Mouse (Mus musculus) lung, postnatal 0 days (tissue): ENCODE data around the gene 6030468B19Rik. TPM values are rescaled to one million over a fixed set of nuclear protein-coding genes. Genes with fewer than 3 reads are reported as not detected.
A peak's percentile ranks its signal among the peaks of the same experiment; 100 is the strongest.
"Not testable (repeated sequence)": the region's sequence is repeated elsewhere in the genome, so short reads cannot be mapped to it uniquely, and the experiment has no call there.

Source experiments
- ATAC-seq: fragments of 200-750 bp; cut with Nextera tagmentation; 2 replicates; pipeline ENCODE4 v1.8.0; 2017; ENCODE audit warnings: moderate library complexity
- DNase-seq: peaks from one replicate; pipeline ENCODE4 v3.0.0-alpha.2; 2016; ENCODE audit warnings: low spot score
- H3K27ac ChIP-seq: fragments of 300-500 bp; sonication (generic); 2 replicates; pipeline ENCODE4 v1.5.1; 2014; ENCODE audit warnings: antibody characterized with exemption, mild to moderate bottlenecking, low read length, mixed read lengths
- H3K27me3 ChIP-seq: fragments of 300-500 bp; sonication (generic); replicated peaks from 2 replicates; pipeline ENCODE4 v1.6.1; 2014; ENCODE audit warnings: low read length, mixed read lengths; ENCODE audit not compliant: insufficient read depth
- H3K36me3 ChIP-seq: fragments of 300-500 bp; sonication (generic); 2 replicates; pipeline ENCODE4 v1.6.1; 2014; ENCODE audit warnings: low read length, mixed read lengths; ENCODE audit not compliant: insufficient read depth
- H3K4me1 ChIP-seq: fragments of 300-500 bp; sonication (generic); 2 replicates; pipeline ENCODE4 v1.6.1; 2014; ENCODE audit warnings: antibody characterized with exemption, low read depth, low read length, mixed read lengths; ENCODE audit not compliant: insufficient read depth
- H3K4me2 ChIP-seq: fragments of 300-500 bp; sonication (generic); replicated peaks from 2 replicates; pipeline ENCODE4 v1.6.1; 2014; ENCODE audit warnings: low read depth, mild to moderate bottlenecking, low read length, moderate library complexity, mixed read lengths
- H3K4me3 ChIP-seq: fragments of 300-500 bp; sonication (generic); 2 replicates; pipeline ENCODE4 v1.5.1; 2014; ENCODE audit warnings: low read depth, low read length
- H3K9ac ChIP-seq: fragments of 300-500 bp; sonication (generic); replicated peaks from 2 replicates; pipeline ENCODE4 v1.6.1; 2014; ENCODE audit warnings: low read depth, mild to moderate bottlenecking
- H3K9me3 ChIP-seq: fragments of 300-500 bp; sonication (generic); 2 replicates; pipeline ENCODE4 v1.6.1; 2016; ENCODE audit warnings: low read length, mixed read lengths
- CTCF ChIP-seq: IDR thresholded peaks from 2 replicates; pipeline ENCODE4 v1.5.1; 2016; ENCODE audit warnings: antibody characterized with exemption, mild to moderate bottlenecking
- EP300 ChIP-seq: IDR thresholded peaks from 2 replicates; pipeline ENCODE4 v1.6.1; 2016; ENCODE audit warnings: antibody characterized with exemption, mild to moderate bottlenecking, control low read depth
- WGBS: fragments of 180-500 bp; shearing (Covaris S2); extraction: QIAGEN DNeasy Blood & Tissue Kit; methylation state at CpG from one replicate; pipeline ENCODE4 v1.1.7; 2014; 5-methylcytosine and 5-hydroxymethylcytosine counted together
- polyA plus RNA-seq: library from polyadenylated mRNA; unstranded; fragments of >200 nt; fragmentation: Nextera tagmentation; extraction: Ambion mirVana; gene quantifications from 2 replicates; pipeline ENCODE4 v1.2.1, GENCODE M21; 2015

6030468B19Rik gene
- polyA plus RNA-seq, 1 experiment from 2014 or later, result not detected

GRCm38 (mm10) chr11:117832086-117832969 is 34.9 kb downstream of the 6030468B19Rik start:
- Histone ChIP-seq H3K4me2 (peak overlapping the region; percentile 47), H3K27ac (no peak overlapping the region), H3K36me3 (no peaks in the 10 kb centered on the region), H3K4me1 (peaks cover 33% of the 10 kb centered on the region; the same call in 1 of the 2 replicates), H3K9me3 (no peaks in the 10 kb centered on the region), H3K4me3 (peak overlapping the region; percentile 19; the same call in 1 of the 2 replicates), H3K27me3 (no peaks in the 10 kb centered on the region), H3K9ac (no peak overlapping the region)
- 19% methylated on average over 28 of the region's 28 CpGs for WGBS
- DNase-seq, result peak; percentile 89
- peak; percentile 86 for TF ChIP-seq CTCF
- TF ChIP-seq EP300, result no peak
- peak; percentile 63 for ATAC-seq

GRCm38 (mm10) chr11:117833509-117833908 is 36.0 kb downstream of the 6030468B19Rik start:
- not testable (repeated sequence) for H3K4me2 ChIP-seq, H3K27ac ChIP-seq, H3K9ac ChIP-seq, DNase-seq, H3K9me3 ChIP-seq, H3K4me3 ChIP-seq, ATAC-seq, H3K27me3 ChIP-seq, H3K36me3 ChIP-seq
- WGBS, result 89% methylated on average over 4 of the region's 6 CpGs
- peaks cover 25% of the 10 kb centered on the region; the same call in 1 of the 2 replicates for H3K4me1 ChIP-seq

GRCm38 (mm10) chr11:117834086-117834485 is 36.6 kb downstream of the 6030468B19Rik start:
- H3K4me2 ChIP-seq, result no peak overlapping the region
- no peaks in the 10 kb centered on the region for H3K9me3 ChIP-seq
- WGBS, result 79% methylated on average over 8 of the region's 8 CpGs
- no peak overlapping the region for H3K4me3 ChIP-seq
- no peaks in the 10 kb centered on the region for H3K27me3 ChIP-seq
- no peak overlapping the region for H3K9ac ChIP-seq
- no peaks in the 10 kb centered on the region for H3K36me3 ChIP-seq
- TF ChIP-seq CTCF, result no peak
- no peak for DNase-seq
- peaks cover 19% of the 10 kb centered on the region; the same call in 1 of the 2 replicates for H3K4me1 ChIP-seq
- no peak overlapping the region for H3K27ac ChIP-seq
- no peak for ATAC-seq

GRCm38 (mm10) chr11:117836306-117836705 is 38.8 kb downstream of the 6030468B19Rik start:
- TF ChIP-seq CTCF, result no peak
- TF ChIP-seq EP300, result no peak
- 22% methylated on average over 13 of the region's 13 CpGs for WGBS
- Histone ChIP-seq H3K27me3 (no peaks in the 10 kb centered on the region), H3K9me3 (no peaks in the 10 kb centered on the region), H3K4me1 (peaks cover 4% of the 10 kb centered on the region; the same call in 1 of the 2 replicates), H3K9ac (no peak overlapping the region), H3K36me3 (no peaks in the 10 kb centered on the region), H3K4me2 (peak overlapping the region; percentile 35; the same call in 1 of the 2 replicates), H3K27ac (no peak overlapping the region), H3K4me3 (no peak overlapping the region)
- ATAC-seq, result peak; percentile 55
- peak; percentile 59 for DNase-seq

- no peak overlapping the region for H3K27ac ChIP-seq
- H3K4me2 ChIP-seq, result no peak overlapping the region
- ATAC-seq, result no peak
- WGBS, result 69% methylated on average over 2 of the region's 2 CpGs
- TF ChIP-seq CTCF (no peak), EP300 (no peak)
- H3K4me3 ChIP-seq, result no peak overlapping the region
- no peaks in the 10 kb centered on the region for H3K9me3 ChIP-seq
- H3K36me3 ChIP-seq, result no peaks in the 10 kb centered on the region
- no peaks in the 10 kb centered on the region for H3K4me1 ChIP-seq
- H3K9ac ChIP-seq, result no peak overlapping the region
- H3K27me3 ChIP-seq, result no peaks in the 10 kb centered on the region
- DNase-seq, result no peak
Measured at GRCm38 (mm10) chr11:117838572-117838971, 41.1 kb downstream of the 6030468B19Rik start.

- 94% methylated on average over 1 of the region's 1 CpGs for WGBS
- Histone ChIP-seq H3K27me3 (no peaks in the 10 kb centered on the region), H3K27ac (no peak overlapping the region)
Measured at GRCm38 (mm10) chr11:117839021-117839420, 41.6 kb downstream of the 6030468B19Rik start.

More at GRCm38 (mm10) chr11:117839021-117839420, 41.6 kb downstream of the 6030468B19Rik start:
- H3K9ac ChIP-seq, result no peak overlapping the region
- no peak overlapping the region for H3K4me3 ChIP-seq
- H3K36me3 ChIP-seq, result no peaks in the 10 kb centered on the region
- no peak for ATAC-seq
- no peaks in the 10 kb centered on the region for H3K9me3 ChIP-seq
- no peaks in the 10 kb centered on the region for H3K4me1 ChIP-seq
- H3K4me2 ChIP-seq, result no peak overlapping the region
- no peak for DNase-seq
- TF ChIP-seq EP300 (no peak), CTCF (no peak)
